Mouse (Mus musculus) forebrain, embryonic 10.5 days (tissue): ENCODE results near the gene Ccdc90b. TPM values are rescaled to one million over a fixed set of nuclear protein-coding genes. Genes with fewer than 3 reads are reported as not detected.

Experiments used
- DNase-seq: peaks from one replicate; pipeline ENCODE4 v3.0.0-alpha.2; 2017; ENCODE audit warnings: low spot score; ENCODE audit errors: extremely low spot score
- H3K27ac ChIP-seq: fragments of 300-500 bp; sonication (generic); 2 replicates; pipeline ENCODE4 v1.5.1; 2016; ENCODE audit warnings: mild to moderate bottlenecking
- H3K27me3 ChIP-seq: fragments of 300-500 bp; sonication (generic); 2 replicates; pipeline ENCODE4 v1.6.1; 2016; ENCODE audit warnings: mild to moderate bottlenecking; ENCODE audit not compliant: poor library complexity, severe bottlenecking
- H3K36me3 ChIP-seq: fragments of 300-500 bp; sonication (generic); replicated peaks from 2 replicates; pipeline ENCODE4 v1.6.1; 2016; ENCODE audit warnings: mild to moderate bottlenecking, moderate library complexity
- H3K4me1 ChIP-seq: fragments of 300-500 bp; sonication (generic); 2 replicates; pipeline ENCODE4 v1.6.1; 2016
- H3K4me3 ChIP-seq: fragments of 300-500 bp; sonication (generic); 2 replicates; pipeline ENCODE4 v1.5.1; 2016; ENCODE audit warnings: mild to moderate bottlenecking, moderate library complexity
- H3K9me3 ChIP-seq: fragments of 300-500 bp; sonication (generic); 2 replicates; pipeline ENCODE4 v1.6.1; 2016; ENCODE audit warnings: mild to moderate bottlenecking, moderate library complexity
- WGBS: fragments of 180-500 bp; shearing (Covaris S2); methylation state at CpG from one replicate; pipeline ENCODE4 v1.1.7; 2016; 5-methylcytosine and 5-hydroxymethylcytosine counted together
- polyA plus RNA-seq: library from polyadenylated mRNA; unstranded; fragments of >200 nt; fragmentation: Nextera tagmentation; extraction: Ambion mirVana; gene quantifications from 2 replicates; pipeline ENCODE4 v1.2.1, GENCODE M21; 2016

Ccdc90b gene
- 63.2 and 65.2 TPM in 2 replicates for polyA plus RNA-seq

DNA sequence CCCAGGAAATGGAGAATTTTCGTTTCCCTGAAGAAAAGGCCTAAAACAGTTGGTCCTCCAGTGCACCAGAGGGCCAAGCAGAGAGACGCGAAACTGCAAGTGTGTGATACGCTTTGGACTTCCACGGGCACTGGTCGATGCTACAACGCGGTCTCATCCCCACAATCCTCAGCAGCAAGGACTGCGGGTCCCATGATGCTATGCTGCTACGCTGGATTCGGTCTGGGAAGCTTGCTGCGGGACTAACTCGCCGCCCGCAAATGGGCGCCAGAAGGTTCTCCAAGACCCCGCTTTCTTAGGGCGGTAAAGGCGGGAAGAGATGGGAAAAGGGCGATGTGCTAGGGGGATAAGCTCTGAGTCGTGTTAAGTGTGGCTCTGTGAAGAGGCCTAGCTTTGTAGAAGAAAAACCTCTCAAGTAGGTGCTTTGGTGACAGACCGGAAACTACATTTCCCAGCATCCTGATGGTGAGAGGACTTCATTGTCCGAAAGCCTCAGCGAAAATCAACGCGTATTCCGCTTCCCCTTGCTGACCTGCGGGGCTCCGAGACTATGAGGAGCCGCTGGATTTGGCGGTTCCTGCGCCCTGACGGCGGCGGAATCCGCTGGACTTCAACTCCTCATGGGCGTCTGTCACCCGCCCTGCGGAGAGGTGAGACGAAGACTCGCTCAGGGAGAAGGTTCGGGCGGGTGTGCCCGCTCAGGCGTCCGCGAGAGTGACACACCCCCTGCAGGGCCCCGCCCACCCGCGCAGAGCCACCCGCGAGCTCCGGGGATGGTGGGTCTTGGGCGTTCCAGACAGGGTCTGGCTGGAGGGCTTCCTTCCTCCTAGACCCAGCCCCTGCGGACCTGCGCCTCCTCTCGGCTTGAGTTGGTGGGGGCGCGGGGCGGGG lies at the start of gene Ccdc90b:
Gene Ccdc90b, plus strand, starts transcription at position 164 of the 891 bp plus-strand sequence.
- DNase-seq = peak; percentile 88
- Histone ChIP-seq H3K9me3 (no peaks in the 10 kb centered on the region), H3K27me3 (no peaks in the 10 kb centered on the region), H3K4me1 (peaks cover 13% of the 10 kb centered on the region), H3K36me3 (peaks cover 7% of the 10 kb centered on the region; the same call in 1 of the 2 replicates), H3K4me3 (peak within 1 kb of the TSS; percentile 83), H3K27ac (peak within 1 kb of the TSS; percentile 95)
- WGBS = under 1% methylated on average over 60 of the region's 60 CpGs

DNA sequence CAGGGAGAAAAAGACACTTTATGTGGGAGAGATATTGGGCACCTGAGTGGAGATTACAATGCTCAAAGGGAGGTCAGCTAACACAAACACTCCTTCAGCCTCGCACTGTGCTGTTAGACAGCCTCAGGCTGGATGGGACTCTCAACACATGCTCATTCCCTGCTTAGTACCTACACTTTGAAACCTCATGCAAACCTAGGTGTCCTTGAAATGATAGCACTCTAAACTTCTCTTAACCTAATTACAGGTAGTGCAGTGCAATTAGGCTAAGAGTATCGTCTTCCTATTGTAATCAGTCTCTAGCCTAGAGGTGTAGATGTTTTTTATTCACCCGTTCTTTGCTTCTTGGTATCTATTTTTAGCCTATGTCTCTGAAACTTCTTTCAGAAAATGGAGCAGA lies 40.6 kb upstream of the Ccdc90b start:
- WGBS = 68% methylated on average over 3 of the region's 3 CpGs
- Histone ChIP-seq H3K4me1 (no peaks in the 10 kb centered on the region), H3K27ac (no peak overlapping the region), H3K36me3 (no peaks in the 10 kb centered on the region), H3K27me3 (no peaks in the 10 kb centered on the region), H3K4me3 (no peak overlapping the region), H3K9me3 (no peaks in the 10 kb centered on the region)
- DNase-seq = no peak

DNA sequence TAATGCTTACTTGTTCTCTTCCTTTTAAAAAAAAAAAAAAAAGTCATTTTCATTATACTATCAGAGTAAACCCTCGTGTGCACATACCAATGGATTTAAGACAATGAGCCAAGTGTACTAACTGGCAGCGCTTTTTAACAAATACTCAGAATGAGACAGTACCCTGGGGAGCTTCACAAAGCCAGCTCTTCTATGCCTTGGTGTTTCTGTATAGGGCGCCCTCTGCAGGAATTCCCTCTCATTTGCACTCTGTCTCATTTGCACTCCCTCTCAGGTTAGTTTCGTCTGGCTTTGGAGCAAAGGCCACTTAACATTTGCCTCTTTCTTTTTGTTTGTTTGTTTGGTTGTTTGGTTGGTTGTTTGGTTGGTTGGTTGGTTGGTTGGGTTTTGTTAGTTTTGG lies 40.1 kb upstream of the Ccdc90b start:
- 33% methylated on average over 4 of the region's 4 CpGs for WGBS
- DNase-seq = peak; percentile 15
- H3K4me1 ChIP-seq = no peaks in the 10 kb centered on the region
- no peaks in the 10 kb centered on the region for H3K36me3 ChIP-seq
- H3K9me3 ChIP-seq = no peaks in the 10 kb centered on the region
- H3K27ac ChIP-seq = no peak overlapping the region
- no peaks in the 10 kb centered on the region for H3K27me3 ChIP-seq
- no peak overlapping the region for H3K4me3 ChIP-seq

DNA sequence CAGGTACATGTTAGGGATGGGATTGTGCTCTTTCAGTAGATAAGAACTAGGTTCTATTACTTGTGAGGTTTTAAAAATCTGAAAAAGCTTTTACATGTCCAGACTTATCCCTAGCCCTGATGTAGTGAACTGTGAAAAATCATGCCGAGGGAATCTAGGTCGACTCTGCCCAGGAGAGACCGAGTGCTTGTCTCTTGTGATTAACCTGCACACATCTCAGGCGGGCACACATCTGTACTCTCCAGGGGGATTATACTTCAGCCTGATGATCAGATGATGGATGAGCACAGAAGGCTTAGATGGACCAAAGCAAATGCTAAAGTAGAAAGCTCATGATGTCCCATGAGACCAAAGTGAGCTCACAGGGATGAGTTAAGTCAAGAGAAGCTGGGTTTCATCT lies 31.7 kb upstream of the Ccdc90b start:
- Histone ChIP-seq H3K9me3 (no peaks in the 10 kb centered on the region), H3K36me3 (no peaks in the 10 kb centered on the region), H3K27ac (no peak overlapping the region), H3K4me3 (no peak overlapping the region), H3K4me1 (peaks cover 5% of the 10 kb centered on the region; the same call in 1 of the 2 replicates), H3K27me3 (no peaks in the 10 kb centered on the region)
- WGBS = 94% methylated on average over 4 of the region's 4 CpGs
- DNase-seq = no peak

DNA sequence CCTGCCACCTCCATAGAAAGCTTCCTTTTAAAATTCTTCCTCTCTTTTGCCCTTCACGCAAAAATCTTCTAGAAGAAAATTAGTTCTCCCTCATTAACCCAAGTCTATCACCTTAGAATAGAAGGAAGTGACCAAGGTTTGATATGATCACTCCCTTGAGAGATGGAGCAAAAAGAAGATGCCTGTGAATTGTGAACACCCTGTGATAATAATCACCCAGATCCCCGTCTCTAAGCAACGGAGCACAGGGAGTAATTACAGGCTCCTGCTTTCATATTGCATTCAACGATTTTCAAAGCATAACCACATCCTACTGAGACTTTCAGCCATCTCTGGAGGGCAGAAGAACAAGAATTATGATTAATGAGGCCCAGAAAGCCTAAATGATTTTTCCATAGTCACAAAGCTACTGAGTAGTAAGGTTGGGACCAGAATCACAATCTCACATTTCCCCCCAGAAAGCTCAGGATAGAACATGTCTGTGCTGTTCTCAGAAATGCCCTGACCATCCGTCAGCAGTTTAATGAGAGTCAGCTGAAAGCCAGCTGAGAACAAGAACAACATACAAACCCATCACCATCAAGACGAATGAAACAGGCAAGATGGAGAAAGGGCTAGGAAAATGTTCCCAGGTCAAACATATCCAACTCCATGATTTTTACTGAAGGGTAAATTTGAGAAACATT lies 28.5 kb upstream of the Ccdc90b start:
- DNase-seq = no peak

DNA sequence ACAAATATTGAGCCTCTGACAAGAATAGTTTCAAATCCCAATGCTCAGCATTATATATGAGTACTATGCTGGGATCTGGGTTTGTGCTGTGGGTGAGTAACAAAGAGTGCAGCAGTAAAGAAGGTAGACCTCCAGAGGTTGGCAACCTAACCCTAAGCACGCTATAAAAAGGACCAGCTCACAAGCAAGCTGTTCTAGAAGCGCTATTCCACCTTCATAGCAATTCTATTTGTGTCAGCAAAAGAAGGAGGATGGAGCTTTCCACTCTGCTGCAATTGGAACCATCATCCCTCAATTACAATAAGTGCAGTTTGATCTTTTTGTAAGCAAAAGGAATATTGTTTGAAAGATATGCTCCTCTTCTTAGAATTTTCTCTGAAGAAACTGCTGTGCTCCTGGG lies 14.2 kb upstream of the Ccdc90b start:
- Histone ChIP-seq H3K4me1 (no peaks in the 10 kb centered on the region), H3K4me3 (no peak overlapping the region), H3K9me3 (no peaks in the 10 kb centered on the region), H3K27me3 (no peaks in the 10 kb centered on the region), H3K36me3 (no peaks in the 10 kb centered on the region), H3K27ac (no peak overlapping the region)
- DNase-seq = no peak
- WGBS = 75% methylated on average over 2 of the region's 2 CpGs

More for the DNA sequence above, 28.5 kb upstream of the Ccdc90b start:
- Histone ChIP-seq H3K27ac (no peak overlapping the region), H3K4me3 (no peak overlapping the region), H3K9me3 (no peaks in the 10 kb centered on the region), H3K27me3 (no peaks in the 10 kb centered on the region), H3K36me3 (no peaks in the 10 kb centered on the region), H3K4me1 (peaks cover 5% of the 10 kb centered on the region; the same call in 1 of the 2 replicates)
- 79% methylated on average over 6 of the region's 6 CpGs for WGBS

DNA sequence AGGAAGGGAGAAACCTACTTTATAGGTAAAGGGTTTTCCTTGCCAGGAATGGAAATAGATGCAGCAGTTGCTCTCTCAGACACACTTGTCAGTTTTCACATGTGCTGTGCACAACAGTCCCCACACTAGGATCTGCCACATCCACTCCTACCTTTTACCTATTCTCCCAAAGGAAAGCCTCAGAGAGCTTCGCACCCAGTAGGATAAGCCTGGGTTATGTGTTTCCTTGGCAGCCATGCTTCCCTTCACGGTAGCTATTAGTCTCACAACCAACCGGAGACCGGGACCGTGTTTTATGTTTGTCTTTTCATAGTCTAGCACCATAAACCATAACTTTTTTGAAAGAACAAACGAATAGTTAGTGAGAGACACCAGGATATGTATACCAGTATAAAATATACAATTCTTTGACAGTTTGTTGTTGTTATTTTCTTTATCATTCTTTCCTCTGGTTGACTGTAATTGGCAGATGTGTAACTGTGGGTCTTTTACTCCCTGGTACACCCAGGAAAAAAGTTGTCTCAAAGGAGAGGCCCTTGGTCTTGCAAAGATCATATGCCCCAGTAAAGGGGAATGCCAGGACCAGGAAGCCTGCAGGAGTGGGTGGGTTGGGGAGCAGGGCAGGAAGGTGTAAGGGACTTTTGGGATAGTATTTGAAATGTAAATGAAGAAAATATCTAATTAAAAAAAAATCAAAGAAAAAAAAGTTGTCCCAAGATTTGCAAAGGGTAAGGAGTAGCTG lies 10.5 kb upstream of the Ccdc90b start:
- no peak for DNase-seq
- no peaks in the 10 kb centered on the region for H3K9me3 ChIP-seq
- no peak overlapping the region for H3K4me3 ChIP-seq
- H3K4me1 ChIP-seq = no peaks in the 10 kb centered on the region
- no peaks in the 10 kb centered on the region for H3K36me3 ChIP-seq
- 92% methylated on average over 6 of the region's 6 CpGs for WGBS
- H3K27ac ChIP-seq = no peak overlapping the region
- H3K27me3 ChIP-seq = no peaks in the 10 kb centered on the region

DNA sequence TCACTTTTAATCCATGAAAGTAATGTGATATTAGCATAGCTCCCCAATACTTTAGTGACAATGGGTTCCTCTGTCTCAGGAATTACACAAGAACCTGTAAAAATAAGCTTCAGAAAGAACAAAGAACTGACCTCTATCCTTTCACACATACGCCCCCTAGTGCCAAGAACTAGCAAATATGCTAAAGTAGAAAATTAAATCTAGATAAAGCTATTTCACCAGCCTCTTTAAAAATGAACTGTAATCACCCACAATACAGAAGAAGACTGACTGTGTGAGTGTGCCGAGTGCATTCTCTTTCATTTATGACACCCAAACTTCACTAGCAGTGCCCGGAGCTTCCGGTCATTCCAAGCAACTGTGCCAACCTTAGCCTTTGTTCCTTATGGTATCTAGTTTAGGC lies 10.0 kb upstream of the Ccdc90b start:
- no peak for DNase-seq
- H3K4me1 ChIP-seq = no peaks in the 10 kb centered on the region
- no peaks in the 10 kb centered on the region for H3K9me3 ChIP-seq
- no peaks in the 10 kb centered on the region for H3K27me3 ChIP-seq
- 58% methylated on average over 4 of the region's 4 CpGs for WGBS
- H3K27ac ChIP-seq = no peak overlapping the region
- no peaks in the 10 kb centered on the region for H3K36me3 ChIP-seq
- no peak overlapping the region for H3K4me3 ChIP-seq

DNA sequence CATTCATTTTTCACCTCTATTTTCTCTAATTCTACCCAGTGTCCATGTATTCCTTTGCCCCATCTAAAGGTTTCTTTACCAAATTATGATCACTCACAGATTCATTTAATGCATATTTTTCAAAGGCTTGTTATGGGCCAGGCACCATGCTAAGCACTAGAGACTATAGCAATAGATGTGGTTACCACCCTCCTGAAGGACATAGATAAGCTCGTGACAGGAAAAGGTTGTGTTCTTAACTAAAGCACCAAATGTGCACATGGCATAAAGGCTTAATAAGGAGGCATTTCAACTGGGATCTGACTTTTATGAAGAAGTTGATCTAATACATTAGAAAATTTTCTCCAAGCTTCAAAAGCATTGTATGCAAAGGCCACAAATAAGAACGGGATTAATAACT lies 2.2 kb upstream of the Ccdc90b start:
- no peaks in the 10 kb centered on the region for H3K9me3 ChIP-seq
- peaks cover 13% of the 10 kb centered on the region for H3K4me1 ChIP-seq
- H3K4me3 ChIP-seq = no peak overlapping the region
- no peaks in the 10 kb centered on the region for H3K27me3 ChIP-seq
- 89% methylated on average over 2 of the region's 2 CpGs for WGBS
- H3K27ac ChIP-seq = no peak overlapping the region
- DNase-seq = no peak
- no peaks in the 10 kb centered on the region for H3K36me3 ChIP-seq

DNA sequence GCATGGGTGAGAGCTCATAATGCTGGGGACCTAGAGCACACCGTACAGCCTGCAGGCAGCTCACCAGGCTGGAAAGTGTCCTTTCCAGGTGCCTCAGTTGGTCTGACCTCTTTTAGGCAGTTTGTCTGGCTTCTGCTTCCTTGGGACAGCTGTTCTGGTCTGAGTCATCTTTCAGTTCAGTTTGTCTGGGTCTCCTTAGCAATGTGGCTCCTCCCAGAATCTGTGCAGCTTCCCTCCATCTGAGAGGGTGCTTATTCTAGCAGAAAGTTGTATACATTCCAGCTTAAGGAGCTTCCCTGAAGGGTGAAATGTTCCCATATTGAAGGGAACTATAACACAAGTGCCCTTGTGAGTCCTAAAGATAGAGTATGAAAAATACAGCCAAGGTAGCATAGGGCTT lies 5.8 kb downstream of the Ccdc90b start:
- no peak for DNase-seq
- no peaks in the 10 kb centered on the region for H3K9me3 ChIP-seq
- H3K4me1 ChIP-seq = peaks cover 9% of the 10 kb centered on the region
- 96% methylated on average over 1 of the region's 1 CpGs for WGBS
- H3K36me3 ChIP-seq = peaks cover 29% of the 10 kb centered on the region
- H3K4me3 ChIP-seq = no peak overlapping the region
- H3K27me3 ChIP-seq = no peaks in the 10 kb centered on the region
- no peak overlapping the region for H3K27ac ChIP-seq

DNA sequence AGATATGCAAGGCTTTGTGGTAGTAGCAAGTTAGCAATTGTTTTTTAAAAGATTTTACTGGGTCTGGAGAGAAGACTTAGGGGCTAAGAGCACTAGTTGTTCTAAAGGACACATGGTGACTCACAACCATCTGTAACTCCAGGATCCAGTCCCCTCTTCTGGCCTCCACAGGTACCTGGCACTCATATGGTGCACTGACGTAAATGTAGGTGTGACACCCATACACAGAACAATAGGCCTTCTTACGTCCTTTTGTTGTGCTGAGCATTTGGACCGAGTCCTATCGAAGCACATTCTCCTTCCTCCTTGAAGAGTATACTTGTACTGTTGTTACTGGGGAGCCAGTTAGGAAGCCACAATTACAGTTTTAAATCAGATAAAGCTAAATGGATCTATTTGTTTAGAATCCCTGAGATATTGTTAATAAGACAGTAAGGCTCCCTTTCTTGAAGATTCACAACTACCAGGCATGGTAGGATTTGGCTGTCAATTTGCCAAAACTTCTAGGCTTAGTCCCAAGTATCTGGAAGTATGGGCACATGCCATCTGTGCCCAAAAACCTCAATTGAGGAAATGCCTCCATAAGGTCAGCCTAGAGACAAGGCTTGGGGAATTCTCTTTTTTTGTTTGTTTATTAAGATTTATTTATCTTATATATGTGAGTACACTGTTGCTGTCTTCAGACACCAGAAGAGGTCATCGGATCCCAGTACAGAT lies 19.7 kb downstream of the Ccdc90b start:
- no peaks in the 10 kb centered on the region for H3K9me3 ChIP-seq
- WGBS = 91% methylated on average over 5 of the region's 5 CpGs
- H3K27me3 ChIP-seq = no peaks in the 10 kb centered on the region
- no peak overlapping the region for H3K27ac ChIP-seq
- H3K36me3 ChIP-seq = peaks cover 35% of the 10 kb centered on the region
- H3K4me3 ChIP-seq = no peak overlapping the region
- H3K4me1 ChIP-seq = no peaks in the 10 kb centered on the region
- no peak for DNase-seq

DNA sequence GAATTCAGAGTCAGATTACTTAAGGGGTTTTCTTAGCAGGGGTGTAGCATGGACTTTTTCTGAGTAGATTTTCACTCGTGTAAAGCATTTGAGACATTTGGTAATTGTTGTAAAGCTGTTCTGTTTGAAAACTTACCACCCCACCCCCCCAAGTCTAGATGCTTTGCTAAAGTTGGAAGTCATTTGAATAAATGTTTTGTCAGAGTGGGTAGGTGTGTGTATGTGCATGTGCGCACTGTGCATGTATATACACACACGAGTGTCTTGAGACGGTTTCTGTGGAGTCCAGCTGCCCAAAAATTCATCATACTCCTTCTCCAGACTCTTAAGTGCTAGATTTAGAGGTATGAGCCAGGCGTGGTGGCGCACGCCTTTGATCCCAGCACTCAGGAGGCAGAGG lies 22.6 kb downstream of the Ccdc90b start:
- no peak for DNase-seq
- Histone ChIP-seq H3K27ac (no peak overlapping the region), H3K4me3 (no peak overlapping the region), H3K27me3 (no peaks in the 10 kb centered on the region), H3K4me1 (no peaks in the 10 kb centered on the region), H3K9me3 (no peaks in the 10 kb centered on the region), H3K36me3 (peaks cover 19% of the 10 kb centered on the region)
- 94% methylated on average over 7 of the region's 7 CpGs for WGBS
